Mouse (Mus musculus) heart, adult 2 months (tissue): ENCODE data around the gene Rsph14.

Experiments
- CTCF ChIP-seq: fragments of 200-600 bp; IDR thresholded peaks from 2 replicates; pipeline ENCODE4 v1.8.1; 2022; ENCODE audit warnings: antibody characterized with exemption, mild to moderate bottlenecking, moderate library complexity
- EP300 ChIP-seq: fragments of 200-500 bp; IDR thresholded peaks from 2 replicates; pipeline ENCODE4 v1.6.1; 2011; ENCODE audit warnings: low read depth, low read length, control low read depth; ENCODE audit not compliant: insufficient read depth
- POLR2A ChIP-seq: fragments of 200-500 bp; IDR thresholded peaks from 2 replicates; pipeline ENCODE4 v1.6.1; 2011; ENCODE audit warnings: mild to moderate bottlenecking, low read depth, low read length, control low read depth; ENCODE audit not compliant: insufficient read depth

GRCm38 (mm10) chr10:74987698-74988470 lies 44.5 kb downstream of the Rsph14 start:
- TF ChIP-seq EP300 (no peak), CTCF (no peak), POLR2A (no peak)
